Mouse (Mus musculus) ovary, postnatal 36 days (tissue): ENCODE measurements around the gene Itpr2.
A peak's percentile ranks its signal among the peaks of the same experiment; 100 is the strongest.

ENCODE experiments used
- DNase-seq: peaks from one replicate; pipeline ENCODE4 v3.0.0; 2022; ENCODE audit warnings: low spot score, mixed read lengths

The Itpr2 gene

GRCm38 (mm10) chr6:146221371-146222336, 280.4 kb downstream of the Itpr2 start:
- DNase-seq: peak; percentile 22

- no peak for DNase-seq
Measured at GRCm38 (mm10) chr6:146220071-146220470, 282.0 kb downstream of the Itpr2 start.

GRCm38 (mm10) chr6:146219534-146219933, 282.5 kb downstream of the Itpr2 start:
- DNase-seq: no peak

- no peak for DNase-seq
Measured at GRCm38 (mm10) chr6:146215302-146215701, 286.7 kb downstream of the Itpr2 start.

GRCm38 (mm10) chr6:146212339-146212738, 289.7 kb downstream of the Itpr2 start:
- DNase-seq: no peak

- DNase-seq: no peak
Measured at GRCm38 (mm10) chr6:146211233-146211632, 290.8 kb downstream of the Itpr2 start.

- DNase-seq: no peak
Measured at GRCm38 (mm10) chr6:146208983-146209382, 293.0 kb downstream of the Itpr2 start.

GRCm38 (mm10) chr6:146207204-146207959, 294.6 kb downstream of the Itpr2 start:
- DNase-seq: no peak

GRCm38 (mm10) chr6:146205136-146205535, 296.9 kb downstream of the Itpr2 start:
- no peak for DNase-seq

GRCm38 (mm10) chr6:146204470-146204869, 297.6 kb downstream of the Itpr2 start:
- DNase-seq: no peak

GRCm38 (mm10) chr6:146197868-146198379, 304.1 kb downstream of the Itpr2 start:
- no peak for DNase-seq

- DNase-seq: no peak
Measured at GRCm38 (mm10) chr6:146196701-146197100, 305.3 kb downstream of the Itpr2 start.

GRCm38 (mm10) chr6:146195854-146196457, 306.1 kb downstream of the Itpr2 start:
- DNase-seq: no peak

GRCm38 (mm10) chr6:146191931-146192330, 310.1 kb downstream of the Itpr2 start:
- DNase-seq: no peak

- DNase-seq: no peak
Measured at GRCm38 (mm10) chr6:146190006-146190405, 312.0 kb downstream of the Itpr2 start.

- DNase-seq: no peak
Measured at GRCm38 (mm10) chr6:146185532-146185931, 316.5 kb downstream of the Itpr2 start.

- DNase-seq: no peak
Measured at GRCm38 (mm10) chr6:146184771-146185170, 317.3 kb downstream of the Itpr2 start.

- no peak for DNase-seq
Measured at GRCm38 (mm10) chr6:146174644-146175250, 327.3 kb downstream of the Itpr2 start.

GRCm38 (mm10) chr6:146170603-146171051, 331.4 kb downstream of the Itpr2 start:
- DNase-seq: peak; percentile 9

GRCm38 (mm10) chr6:146167207-146167606, 334.8 kb downstream of the Itpr2 start:
- no peak for DNase-seq

- no peak for DNase-seq
Measured at GRCm38 (mm10) chr6:146159641-146160040, 342.4 kb downstream of the Itpr2 start.

GRCm38 (mm10) chr6:146158717-146159116, 343.3 kb downstream of the Itpr2 start:
- DNase-seq: no peak
